Mouse (Mus musculus) frontal cortex, postnatal 36 days (tissue): Measurements from ENCODE around the gene Rap1gap2.

ENCODE experiments used
- DNase-seq, 2 experiments: peaks; one replicate each; pipeline ENCODE4 v3.0.0; 2022; ENCODE audit warnings: low spot score in 2 of 2

Rap1gap2 gene

DNA sequence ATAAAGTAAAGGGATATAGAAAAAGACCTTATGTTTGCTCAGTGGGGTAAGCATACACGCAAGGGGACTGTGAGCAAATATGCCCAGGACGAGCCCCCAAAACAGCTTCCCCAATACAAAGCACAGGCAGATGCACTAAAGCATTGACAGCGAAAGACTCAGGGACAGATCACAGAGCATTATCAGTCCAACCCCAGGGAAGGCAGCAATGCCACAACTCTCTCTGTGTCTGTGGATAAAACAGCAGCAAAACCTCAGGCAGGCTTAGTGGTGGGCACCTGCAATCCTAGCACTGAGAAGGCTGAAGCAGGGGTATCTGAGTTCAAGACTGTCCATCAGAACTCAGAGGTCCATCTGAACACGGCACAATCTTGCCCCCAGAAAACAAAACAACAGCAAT lies 73.4 kb downstream of the Rap1gap2 start:
- DNase-seq, result no peak

DNA sequence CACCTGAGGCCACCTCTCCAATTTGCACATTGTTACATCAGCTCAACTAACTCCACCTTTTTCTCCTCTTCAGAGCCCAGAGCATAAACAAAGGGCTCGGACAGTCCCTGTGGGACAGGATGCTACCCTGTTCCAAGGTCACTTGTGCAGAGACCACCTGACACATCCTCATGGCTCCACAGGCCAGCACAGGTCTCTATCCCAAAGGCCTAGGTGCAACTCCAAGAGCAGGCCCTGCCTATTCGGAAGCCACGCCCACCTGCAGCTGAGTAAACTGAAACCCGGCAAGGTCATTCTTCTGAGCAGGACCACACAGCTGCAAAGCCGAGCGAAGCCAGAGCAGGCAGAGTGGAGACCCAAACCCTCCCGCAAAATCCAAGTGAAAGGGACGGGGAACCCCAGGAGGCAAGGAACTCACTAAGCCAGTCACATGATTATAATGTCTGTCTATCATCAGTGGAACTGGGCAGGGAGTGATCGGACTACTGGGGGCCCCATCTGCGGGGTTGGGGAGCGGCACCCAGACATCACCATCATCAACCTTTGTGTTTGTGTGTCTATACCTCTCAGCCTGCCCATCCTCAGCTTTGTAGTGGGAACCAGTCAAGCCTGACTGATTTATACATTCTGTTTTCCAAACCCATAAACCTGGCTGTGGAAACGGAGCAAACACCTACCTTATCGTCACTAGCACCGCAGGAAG lies 74.4 kb downstream of the Rap1gap2 start:
- DNase-seq, result no peak

DNA sequence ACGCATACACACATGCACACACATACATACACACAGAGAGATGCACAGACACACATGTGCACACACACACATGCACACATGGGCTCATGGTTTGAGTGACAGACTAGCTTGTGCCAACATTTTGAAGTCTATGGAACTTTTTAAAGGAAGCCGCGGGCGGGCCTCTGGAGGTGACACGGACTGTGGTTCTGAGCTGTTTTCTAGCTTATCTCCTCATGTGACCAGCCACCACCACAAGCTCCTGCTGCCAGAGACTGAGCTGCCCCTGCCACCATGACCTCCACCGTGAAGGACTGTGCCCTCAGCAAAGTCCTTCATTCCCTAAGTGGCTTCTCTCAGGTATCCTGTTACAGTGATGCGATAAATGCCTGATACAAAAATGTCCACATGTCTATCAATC lies 76.3 kb downstream of the Rap1gap2 start:
- no peak for DNase-seq

DNA sequence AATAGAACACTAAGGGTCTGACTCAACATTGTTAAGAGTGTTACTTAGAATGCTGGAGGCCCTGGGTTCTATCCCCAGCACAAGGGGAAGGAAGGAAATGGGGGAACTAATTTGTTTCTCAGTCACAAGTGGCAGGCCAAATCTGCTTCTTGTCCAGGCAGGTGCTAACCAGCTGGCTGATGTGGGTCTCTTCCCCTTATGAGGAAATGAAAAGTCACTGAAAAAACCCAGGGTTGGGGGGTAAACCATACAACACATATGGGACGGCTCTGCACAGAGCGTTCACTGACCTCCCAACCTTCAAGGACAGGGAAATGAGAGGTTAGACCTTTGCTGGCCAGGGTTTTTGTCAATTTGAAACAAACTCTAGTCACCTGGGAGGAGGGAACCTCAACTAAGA lies 77.7 kb downstream of the Rap1gap2 start:
- DNase-seq, result no peak

DNA sequence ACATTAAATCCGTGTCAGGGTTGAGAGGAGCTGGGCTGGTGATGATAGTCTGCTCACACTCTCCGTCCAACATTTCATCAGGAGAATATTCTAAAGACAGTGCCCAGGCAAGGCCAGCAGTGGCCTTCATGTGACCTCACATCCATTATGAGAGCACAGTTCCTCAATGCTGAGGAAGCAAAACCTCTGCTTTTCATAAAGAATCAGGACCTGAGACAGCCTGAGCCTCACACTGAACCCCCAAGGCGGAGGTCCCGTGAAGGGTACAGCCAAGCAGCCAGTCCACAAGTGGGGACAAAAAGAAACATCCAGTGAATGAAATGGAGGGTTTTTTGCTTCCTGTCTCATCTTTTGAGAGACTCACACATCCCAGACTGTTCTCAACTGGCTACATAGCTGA lies 78.3 kb downstream of the Rap1gap2 start:
- no peak for DNase-seq

DNA sequence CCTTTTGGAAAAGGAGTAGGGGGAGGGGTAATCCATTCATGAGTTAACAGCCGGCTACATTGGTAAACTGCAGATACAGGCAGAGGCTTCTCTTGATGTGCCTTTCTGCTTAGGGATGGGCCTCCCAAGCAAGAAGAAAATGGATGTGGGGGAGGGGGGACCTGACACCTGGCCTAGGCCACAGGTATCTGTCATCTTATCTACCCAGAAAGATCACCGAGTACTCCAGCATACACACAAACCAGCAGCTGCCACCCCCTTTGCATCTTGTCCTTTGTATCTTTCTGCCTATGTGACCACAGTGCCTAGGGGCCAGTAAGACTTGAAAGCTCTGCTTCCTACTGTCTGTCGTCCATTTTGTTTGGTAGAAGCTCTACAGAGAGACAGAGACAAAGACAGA lies 79.0 kb downstream of the Rap1gap2 start:
- DNase-seq, result no peak

DNA sequence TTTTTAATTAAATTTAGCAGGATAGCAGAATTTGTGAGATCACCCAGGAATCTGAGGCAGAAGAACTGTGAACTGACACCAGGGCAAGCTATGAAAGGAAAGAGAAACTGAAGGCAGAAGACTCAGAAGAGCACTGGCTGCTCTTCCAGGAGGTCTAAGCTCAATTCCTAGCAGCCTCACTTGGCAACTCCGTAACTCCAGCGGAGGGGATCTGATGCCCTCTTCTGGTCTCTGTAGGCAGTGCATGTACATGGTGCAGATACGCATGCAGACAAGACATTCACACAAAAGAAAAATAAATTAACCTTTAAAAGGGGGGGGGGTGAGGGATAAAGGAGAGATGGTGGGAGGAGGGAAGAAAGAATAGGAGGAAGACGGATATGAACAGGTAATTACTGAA lies 80.9 kb downstream of the Rap1gap2 start:
- DNase-seq, result no peak

DNA sequence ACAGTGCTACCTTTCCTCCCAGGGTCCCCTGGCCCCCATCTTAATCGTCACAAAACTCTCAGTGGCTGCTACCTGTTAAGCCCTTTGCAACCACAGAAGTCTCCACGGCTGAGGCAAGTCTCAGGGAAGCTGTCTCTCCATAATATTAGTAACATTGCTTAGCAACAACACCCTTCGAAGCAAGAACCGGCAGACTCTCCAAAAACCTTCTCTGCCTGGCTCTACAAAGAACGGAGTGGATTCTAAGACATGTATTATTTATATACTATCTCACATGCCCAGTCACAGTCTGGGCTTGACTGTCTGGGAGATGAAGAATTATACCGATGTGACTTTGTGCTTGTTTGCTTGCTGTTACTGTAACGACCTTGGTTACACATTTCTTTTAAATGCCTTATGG lies 83.2 kb downstream of the Rap1gap2 start:
- DNase-seq, result no peak

DNA sequence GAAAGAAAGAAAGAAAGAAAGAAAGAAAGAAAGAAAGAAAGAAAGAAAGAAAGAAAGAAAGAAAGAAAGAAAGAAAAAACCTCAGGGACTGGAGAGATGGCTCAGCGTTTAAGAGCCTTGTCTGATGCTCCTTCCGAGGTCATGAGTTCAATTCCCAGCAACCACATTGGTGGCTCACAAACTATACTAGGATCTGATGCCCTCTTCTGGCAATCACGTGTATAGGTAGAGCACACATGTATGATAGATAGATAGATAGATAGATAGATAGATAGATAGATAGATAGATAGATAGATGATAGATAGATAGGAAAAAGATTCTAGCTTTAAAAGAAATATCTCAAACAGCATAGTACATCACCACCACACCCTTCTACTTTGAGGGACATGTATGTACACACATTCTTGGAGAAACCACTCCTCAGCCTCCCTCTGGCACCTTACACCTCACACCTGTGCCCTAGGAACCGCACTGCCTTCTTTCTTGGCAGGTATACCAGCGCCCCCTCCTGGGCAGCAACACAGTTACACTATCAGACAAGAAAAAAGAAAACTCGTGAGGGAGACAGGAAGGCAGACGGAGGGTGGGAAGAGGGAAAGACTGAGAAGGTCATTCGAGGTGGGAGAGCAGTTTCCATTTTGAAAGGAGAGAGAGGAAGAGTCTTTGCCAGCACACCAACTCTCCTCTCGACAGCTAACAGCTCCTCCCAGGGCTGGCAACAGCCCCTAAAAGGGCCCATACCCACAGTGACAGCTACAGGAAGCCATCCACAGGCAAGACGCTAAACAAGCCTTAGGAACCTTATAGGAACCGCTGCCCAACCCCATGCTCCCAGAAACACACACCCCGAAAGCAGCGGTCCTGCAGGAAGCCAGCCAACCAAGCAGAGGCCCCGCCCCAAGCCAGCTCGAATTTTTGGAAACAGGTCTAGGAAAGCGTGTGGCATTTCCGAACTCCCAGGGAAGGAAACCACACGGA lies 84.2 kb downstream of the Rap1gap2 start:
- DNase-seq, result peak; percentile 51 to 53

DNA sequence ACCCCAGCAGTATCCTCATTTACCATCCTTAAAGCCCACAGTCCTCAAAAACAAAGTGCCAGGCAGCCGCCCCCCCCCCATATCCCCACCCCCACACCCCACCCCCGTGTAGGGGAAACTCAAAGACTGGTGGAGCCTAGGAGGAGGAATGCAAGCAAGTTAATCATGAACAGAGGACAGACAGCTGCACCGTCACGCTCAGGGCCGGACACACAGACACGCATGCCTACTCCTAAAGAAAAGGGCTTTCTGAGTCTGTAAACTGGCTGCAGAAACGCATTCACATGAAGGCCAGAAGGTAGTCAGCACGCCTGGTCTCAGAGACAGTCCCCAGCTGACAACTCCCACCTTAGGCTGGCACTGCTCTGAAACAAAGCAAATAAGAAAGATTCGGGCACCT lies 85.1 kb downstream of the Rap1gap2 start:
- DNase-seq, result no peak

DNA sequence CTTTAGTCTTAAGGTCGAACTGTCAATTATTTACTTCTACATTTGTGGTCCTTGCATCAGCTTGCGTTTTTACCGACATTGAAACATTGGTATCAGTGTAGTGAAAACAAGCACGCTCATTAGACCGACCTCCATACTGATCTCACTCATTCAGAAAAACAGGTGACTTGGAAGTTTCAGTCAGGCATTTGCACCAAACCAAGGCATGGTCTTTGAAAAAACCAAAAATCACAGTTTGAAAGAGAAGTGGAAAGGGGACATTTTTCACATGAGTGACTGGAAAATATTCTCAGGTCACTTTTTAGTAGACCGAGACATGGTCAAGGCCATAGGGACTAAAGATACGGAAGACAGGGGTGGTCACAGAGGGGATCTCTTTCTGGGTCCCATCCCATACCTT lies 85.5 kb downstream of the Rap1gap2 start:
- DNase-seq, result no peak

DNA sequence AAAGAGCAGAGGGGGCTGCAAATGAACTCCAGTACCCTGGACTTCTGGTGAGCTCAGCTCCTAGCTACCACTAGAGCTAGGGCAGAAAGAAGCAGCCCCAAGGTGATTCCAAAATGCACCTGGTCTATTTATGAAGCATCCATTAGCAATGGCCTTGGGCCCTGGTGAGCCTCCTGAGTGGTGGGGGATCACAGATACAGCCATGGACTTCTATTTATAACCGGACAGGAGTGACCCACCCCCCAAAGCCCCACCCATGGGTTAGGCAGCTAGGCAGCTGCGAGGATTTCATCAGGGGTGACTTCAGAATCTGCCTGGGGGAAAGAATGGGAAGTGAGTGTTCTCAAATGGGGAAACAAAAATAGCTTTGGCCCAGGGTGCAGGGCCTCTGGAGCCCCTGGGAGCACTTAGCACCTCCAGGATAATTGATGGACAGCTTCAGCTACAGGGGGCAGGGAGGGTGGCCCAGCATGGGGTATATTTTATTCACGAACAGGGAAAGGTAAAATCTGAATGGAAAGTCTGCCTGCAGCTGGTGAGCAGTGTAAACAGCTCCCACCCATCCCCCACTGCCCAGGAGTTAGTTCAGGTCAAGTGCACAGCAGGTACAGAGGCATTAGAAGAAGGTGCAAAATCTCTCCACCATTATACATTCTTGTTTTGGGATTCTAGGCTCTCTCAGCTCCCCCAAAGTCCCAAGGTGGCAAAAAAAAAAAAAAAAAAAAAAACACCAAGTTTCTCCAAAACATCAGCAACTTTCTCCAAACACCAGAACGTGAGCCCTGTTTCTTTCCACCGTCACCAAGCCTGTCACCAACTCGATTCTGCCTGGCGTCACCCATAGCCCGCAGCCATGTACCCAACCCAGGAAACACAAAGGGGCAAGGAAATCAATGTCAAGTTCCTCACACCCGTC lies 86.4 kb downstream of the Rap1gap2 start:
- DNase-seq, result no peak

DNA sequence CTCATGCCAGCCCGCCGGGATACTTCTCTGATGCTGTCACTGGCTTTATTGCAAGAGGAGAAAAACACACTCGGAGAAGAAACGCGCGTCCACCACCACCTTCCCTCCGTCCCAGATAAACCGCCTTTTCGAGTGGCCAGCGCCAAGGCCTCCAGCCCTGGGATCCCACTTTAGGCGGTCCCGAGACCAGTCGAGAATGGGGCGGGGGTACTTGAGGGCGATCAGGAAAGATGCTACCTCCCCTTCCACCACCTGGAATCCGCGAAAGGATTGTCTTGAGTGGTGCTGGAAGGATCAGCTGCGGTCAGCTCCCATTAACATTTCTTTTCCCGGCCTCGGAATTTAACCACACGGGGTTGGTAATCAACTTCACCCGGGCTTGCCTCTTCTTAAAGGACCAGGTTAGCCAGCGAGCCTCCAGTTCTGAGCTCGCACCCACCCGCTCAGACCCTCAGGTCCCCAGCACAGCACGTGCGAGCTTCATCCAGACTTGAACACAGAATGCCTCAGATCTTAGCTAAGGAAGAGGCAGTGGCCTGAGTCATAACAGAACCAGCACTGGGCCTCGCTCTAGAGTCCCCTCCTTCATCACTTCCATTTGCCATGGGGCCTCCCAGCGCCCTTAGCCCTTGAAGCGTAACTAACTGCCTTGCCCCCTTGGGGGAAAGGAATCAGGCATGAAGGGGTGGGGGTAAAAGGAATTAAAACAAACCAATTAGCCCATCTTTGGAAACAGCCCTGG lies 87.3 kb downstream of the Rap1gap2 start:
- no peak for DNase-seq

DNA sequence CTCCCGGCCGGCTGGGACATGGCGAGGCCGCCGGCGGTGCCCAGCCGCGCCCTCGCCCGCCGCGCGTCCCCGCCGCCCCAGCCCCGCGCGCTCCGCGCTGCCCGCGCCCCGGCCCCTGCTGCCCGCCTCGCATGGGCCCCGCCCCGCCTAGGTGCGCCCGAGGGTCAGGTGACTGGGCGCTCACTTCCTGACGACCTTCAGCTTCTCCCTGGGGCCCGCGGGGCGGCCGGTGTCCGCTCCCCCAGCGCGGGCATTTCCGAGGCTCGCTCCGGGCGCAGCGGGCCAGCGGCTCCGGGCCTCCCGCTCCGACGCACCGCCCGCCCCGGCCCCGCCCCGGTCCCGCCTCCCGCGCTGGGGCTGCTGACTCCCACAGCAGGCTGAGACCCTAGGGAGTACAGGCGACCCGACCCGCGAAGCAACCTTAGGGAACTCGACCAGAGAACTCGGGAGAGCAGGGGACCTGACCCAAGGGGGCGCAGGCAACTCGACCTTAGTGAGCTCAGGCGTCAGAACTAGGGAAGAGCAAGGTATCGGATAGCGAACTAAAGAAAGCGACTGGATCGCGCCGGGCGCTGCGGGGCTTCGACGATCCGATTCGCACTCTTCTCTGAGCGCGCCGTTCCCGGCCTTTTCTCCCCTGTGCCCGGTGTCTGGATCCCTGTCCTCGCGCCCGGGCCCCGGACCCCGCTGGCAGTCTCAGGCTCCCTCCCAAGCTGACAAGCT lies 88.1 kb downstream of the Rap1gap2 start:
- DNase-seq, result peak in 1 of 2 experiments; percentile 28

DNA sequence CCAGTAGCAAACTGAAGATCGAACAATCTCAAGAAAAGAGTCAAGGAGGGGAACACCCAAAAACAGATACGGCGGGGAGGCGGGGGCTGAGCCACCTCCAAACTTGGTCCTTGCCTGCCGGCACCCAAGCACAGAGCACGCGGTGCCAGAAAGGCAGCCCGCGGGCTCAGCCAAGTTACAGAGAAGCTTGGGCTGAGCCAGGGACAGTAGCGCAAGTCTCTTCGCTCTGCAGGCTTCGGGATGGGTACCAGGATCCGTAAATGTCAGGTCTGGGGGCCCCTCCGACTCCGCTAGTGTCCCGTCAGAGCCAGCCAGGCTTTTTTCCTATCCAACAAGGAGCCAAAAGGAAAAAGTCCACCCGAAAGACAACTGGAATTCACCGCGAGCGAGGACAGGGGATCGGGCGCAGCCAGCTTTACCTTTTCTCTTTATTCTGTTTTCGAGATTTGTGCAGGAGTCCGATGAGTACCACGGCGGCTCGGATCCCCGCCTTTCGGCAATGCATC lies 88.7 kb downstream of the Rap1gap2 start:
- peak; percentile 21 to 44 for DNase-seq

DNA sequence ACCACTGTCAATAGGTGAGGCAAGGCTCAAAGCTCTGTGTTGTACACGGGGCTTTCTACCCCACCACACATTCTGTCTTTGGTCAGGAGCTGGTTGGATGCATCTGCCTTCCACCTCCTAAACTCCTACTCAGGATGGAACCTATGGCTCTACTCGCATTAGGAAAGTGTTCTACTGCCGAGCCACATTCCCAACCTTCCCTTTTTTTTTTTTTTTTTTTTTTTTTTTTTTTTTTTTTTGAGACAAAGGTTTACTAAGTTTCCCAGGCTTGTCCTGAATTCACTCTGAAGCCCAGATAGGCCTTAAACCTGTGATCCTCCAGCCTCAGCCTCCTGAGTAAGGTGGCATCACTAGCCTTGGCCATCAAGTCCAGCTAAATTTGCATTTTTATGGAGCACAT lies 90.5 kb downstream of the Rap1gap2 start:
- no peak for DNase-seq

DNA sequence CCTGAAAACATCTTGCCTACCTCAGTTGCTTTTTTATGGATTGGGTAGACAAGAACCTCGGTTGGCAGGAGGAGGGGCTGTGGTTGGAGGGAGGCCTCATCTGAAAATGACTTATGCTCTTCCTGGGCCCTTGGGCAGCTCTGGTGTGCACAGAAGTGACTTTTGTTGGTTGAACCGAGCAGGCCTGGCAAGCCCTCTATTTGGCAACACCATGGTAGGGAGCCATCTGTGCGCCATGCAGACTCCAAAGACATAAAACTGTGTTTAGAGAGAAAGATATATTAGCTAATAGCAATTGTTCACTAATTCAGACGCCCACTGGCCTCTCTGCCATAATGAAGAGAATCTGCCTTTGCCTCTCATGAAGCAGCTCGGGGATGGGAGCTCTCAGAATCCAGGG lies 94.6 kb downstream of the Rap1gap2 start:
- no peak for DNase-seq

DNA sequence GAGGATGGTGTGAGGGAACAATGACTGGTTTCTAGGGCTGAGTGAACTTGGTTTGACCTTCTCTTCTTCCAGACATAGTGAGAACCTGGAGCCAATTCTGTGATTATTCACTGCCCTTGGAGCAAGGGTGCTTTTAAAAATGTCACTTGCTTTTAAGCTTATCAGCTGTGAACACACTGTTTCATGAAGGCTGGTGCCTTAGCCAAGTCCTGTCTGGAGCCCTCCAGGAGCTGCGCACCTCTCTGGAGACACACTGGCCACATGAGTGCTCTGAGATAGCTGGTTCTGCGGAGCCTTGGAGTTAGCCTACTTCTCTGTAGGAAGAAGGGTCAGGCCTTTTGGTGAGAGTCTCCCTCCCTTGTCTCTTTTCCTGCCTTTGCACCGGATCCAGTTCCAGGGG lies 95.7 kb downstream of the Rap1gap2 start:
- DNase-seq, result no peak

DNA sequence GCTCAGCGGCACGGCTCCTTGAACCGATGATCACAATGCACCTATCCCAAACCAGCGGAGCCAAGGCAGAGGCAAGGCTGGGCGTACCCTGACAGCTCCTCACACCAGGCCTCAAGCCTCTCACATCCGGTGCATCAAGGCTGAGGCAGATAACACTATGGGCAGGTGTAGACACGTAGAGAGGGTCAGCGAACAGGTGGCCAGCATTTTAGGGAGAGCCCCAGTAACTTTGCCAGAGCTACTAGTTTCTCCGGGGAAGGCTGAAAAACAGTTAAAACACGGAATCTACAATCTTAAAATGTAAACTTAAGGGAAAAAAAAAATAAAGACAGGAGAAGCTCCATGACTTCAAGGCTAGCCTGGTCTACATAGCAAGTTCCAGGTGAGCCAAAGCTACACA lies 98.1 kb downstream of the Rap1gap2 start:
- no peak for DNase-seq

DNA sequence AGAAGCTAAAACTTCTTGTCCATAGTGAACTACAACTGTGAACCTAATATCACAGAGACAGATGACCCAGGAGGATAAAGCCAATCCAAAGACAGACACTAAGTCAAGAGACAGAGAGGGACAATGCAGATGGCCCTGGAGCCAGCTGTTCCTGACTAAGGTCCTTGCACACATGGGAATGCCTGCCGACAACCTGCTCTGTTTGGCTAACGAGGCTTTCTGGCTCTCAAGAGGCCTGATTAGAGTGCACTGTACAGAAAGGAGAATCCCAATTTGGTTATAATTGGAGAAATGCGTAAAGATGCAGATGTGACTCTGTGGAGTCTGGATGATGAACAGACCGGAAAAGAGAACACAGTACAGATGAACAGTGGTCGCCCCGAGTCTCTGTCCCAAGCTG lies 104.4 kb downstream of the Rap1gap2 start:
- no peak for DNase-seq
